Mouse (Mus musculus) regulatory T cell (primary cell): ENCODE results near the gene Plxna4.
"Not testable (repeated sequence)": the region's sequence is repeated elsewhere in the genome, so short reads cannot be mapped to it uniquely, and the experiment has no call there.

Experiments
- in situ Hi-C: fragments of 300-600 bp; cut with MboI, MseI; formaldehyde crosslinking; loops from one replicate; pipeline ENCODE4 v1.15.1; 2025; ENCODE audit warnings: high pct_unique_total_duplicates

Plxna4 gene

GRCm38 (mm10) chr6:32544021-32544420 is 44.0 kb downstream of the Plxna4 start:
- in situ Hi-C loops: no loop called here

DNA sequence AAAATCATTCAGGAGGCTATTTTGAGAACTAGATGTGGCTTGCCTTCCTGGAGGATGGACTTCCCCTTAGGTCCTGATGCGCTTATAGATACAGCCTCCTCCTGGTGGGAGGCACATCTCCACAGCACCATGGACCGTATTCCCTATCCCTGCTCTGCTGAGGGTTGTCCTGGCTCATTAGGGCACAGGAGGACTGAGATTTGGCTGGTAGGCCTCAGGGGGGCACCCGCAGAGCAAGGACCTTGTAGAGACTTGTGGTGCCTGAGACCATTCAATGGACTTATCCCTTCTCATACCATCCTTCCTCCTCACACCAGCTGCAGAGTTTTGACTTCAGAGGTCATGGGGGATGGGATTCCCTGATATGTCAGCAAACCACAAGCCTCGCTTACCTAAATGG is 47.8 kb downstream of the Plxna4 start:
- in situ Hi-C loops: no loop called here

GRCm38 (mm10) chr6:32533962-32534740 is 53.8 kb downstream of the Plxna4 start:
- in situ Hi-C loops: no loop called here

DNA sequence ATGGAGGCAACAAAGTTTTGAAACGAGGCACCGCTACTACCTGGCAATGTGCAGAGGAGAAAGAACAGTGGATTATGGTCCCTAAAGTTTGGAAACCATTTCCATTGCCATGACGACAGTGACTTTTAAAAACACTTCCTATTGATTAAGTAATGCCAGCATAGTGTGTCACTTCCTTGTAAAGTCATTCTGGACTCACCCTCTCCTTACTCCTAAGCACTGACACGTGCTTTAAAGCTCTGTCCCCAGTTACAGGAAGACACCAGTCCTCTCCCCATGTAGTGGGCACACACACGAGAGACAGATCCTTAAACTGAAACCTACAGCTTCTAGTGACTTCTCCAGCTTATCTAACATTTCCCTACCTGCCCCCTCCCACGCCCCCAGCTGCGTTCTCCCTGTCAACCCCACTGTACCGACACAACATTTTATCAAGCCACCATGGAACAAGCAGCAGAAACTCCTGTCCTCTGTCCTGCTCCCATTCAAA is 59.9 kb downstream of the Plxna4 start:
- in situ Hi-C loops: no loop called here

GRCm38 (mm10) chr6:32527518-32527917 is 60.5 kb downstream of the Plxna4 start:
- in situ Hi-C loops: no loop called here

DNA sequence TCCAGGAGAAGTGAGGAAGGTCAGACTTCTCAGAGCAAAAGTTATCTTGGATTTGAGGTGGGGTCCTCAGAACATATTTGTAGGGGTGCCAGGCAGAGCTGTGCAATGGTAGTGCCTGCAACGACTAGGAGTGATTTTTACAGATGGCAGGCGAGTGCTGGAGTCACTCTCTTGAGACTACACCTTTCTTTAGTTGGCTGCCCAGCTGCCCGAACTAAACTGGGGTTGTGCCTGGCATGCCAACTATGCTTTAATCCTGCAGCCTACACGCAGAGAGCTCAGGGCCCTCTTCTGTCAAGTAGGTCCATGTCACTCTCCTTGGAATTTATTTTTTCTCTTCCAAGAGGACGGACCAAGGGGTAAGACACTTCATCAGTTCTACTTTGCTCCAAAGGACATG is 61.2 kb downstream of the Plxna4 start:
- in situ Hi-C loops: no loop called here

DNA sequence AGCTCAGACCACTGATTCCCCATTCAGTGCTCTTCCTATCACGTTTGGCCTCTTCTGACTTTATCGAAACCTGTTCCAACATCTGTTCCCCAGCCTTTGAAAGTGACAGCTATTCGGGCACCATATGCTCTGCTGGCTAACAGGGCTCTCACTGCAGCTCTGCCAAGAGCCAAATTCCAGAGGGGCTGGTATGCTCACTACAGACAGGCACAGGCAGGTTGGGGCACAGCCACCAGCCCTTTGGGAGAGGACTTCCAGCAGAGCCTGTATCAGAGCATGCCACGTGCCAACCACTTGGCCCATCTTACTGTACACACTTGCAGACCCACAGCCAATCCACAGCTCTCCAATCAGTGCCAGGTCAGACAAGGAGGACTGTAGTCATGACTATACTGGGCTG is 67.9 kb downstream of the Plxna4 start:
- in situ Hi-C loops: no loop called here

- in situ Hi-C loops: no loop called here
These were observed 69.4 kb downstream of the Plxna4 start for GRCm38 (mm10) chr6:32518617-32519016.

DNA sequence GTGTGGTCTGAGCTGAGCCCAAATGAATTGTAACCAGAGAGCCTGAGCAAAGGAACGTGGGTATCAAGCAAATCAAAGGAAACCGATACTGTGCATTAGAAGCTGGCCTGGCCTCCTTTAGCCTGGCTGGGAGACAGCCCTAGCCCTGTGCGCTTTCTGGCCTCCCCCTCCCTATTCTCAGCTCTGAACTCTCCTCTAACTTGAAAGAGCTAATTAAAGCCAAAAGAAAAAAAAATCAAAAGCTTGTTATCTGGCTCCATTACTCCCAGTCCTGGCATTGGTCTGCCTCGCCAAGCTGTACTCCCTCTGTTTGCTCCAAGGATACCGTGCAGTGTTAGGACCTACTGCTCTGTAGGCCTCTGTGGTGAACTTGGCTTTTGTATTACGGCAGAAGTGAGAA is 73.9 kb downstream of the Plxna4 start:
- in situ Hi-C loops: no loop called here

DNA sequence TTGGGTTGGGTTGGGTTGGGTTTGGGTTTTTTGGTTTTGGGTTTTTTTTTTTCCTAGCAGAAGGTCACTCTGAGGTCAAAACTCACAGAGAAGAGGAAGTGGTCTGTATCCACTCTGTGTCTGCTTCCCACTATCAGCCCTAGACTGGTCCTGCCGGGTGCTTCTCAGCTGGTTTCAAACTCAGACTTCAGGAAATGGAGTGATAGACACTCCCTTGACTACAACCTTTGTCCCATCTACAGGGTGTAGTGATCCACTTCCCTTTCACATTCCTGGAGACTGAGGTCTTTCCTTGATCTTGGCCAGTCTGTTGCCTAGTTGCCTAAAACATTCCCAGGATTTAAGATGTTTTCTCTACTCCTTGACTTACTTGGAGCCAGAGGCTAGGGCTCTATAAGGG is 76.0 kb downstream of the Plxna4 start:
- in situ Hi-C loops: no loop called here

- in situ Hi-C loops: no loop called here
These were observed 77.1 kb downstream of the Plxna4 start for GRCm38 (mm10) chr6:32510924-32511323.

- in situ Hi-C loops: no loop called here
These were observed 77.5 kb downstream of the Plxna4 start for GRCm38 (mm10) chr6:32510491-32510890.

GRCm38 (mm10) chr6:32509046-32509445 is 78.9 kb downstream of the Plxna4 start:
- in situ Hi-C loops: no loop called here

DNA sequence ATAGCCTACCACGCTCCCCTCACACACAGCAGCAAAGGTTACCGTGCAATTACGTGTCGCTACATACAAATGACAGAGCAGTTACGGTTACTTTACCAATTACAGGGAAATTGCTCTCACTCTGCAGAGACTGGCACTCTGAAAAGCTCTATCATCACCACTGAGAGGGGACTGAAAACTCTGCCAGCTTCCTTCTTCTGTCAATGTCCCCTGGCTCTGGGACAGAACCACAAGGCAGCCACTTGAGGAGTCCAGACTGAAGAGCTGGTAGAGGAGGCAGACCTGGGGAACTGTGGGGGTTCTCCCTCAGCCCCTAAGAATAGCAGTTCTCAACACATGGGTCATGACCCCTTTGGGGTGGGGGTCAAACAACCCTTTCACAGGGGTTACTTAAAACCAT is 83.0 kb downstream of the Plxna4 start:
- in situ Hi-C loops: no loop called here

GRCm38 (mm10) chr6:32501186-32501585 is 86.8 kb downstream of the Plxna4 start:
- in situ Hi-C loops: not testable (repeated sequence)

DNA sequence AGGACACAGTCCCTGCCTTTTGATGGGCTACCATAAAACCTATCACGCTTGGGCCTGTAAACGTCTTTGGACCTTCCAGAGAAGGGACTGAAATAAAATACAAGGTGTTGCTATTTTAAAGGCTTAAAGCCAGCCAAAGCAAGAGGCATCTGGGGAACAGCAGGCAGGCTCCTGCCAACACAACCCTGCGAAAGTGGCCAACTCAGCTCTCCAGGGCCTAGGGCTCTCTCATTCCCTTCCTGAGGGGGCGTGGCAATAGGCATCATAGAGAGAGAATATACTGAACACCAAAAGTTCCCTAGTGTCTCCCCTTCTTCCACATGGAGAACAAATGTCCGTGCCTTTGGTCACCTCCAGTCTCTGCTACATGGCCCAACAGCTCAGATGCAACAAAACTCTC is 89.9 kb downstream of the Plxna4 start:
- in situ Hi-C loops: no loop called here

DNA sequence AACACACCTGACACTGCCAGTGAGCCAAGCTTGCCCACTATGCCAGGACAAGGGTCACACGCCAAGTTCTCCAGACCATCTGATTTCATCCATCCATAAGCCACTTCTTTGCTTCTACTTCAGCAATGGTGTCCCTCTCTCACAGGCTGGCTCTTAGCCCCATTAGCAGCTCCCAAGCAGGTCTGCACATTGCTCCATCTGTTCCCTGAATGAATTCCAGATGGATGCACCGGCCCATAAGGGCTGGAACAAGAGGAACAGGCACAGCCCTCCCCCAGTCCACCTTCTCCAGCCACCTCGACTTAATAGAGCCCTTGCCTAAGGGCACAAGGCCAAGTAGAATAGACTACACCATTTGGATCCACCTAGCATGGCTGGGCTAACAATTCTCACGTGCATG is 91.9 kb downstream of the Plxna4 start:
- in situ Hi-C loops: no loop called here

GRCm38 (mm10) chr6:32495532-32495931 is 92.5 kb downstream of the Plxna4 start:
- in situ Hi-C loops: no loop called here

- in situ Hi-C loops: no loop called here
These were observed 94.4 kb downstream of the Plxna4 start for GRCm38 (mm10) chr6:32493557-32493956.

DNA sequence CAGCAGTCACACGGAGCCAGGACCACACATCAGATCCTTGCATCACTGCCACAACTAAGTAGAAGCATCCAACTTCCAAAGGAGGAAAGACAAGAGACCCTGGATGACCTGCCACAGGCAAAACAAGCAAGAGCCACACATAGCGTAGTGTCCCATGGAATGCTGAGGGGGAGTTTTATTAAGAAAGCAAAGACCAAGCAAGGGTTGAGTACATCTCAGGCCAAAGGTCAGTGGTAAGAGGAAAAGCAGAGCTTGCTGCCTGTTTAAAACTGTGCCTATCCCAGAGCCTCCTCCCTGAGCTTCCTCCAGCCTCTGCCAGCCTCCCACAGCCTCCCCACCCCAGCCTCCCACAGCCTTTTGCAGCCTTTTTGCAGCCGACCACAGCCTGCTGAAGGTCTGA is 100.9 kb downstream of the Plxna4 start:
- in situ Hi-C loops: no loop called here

GRCm38 (mm10) chr6:32482469-32482868 is 105.5 kb downstream of the Plxna4 start:
- in situ Hi-C loops: no loop called here

- in situ Hi-C loops: no loop called here
These were observed 107.3 kb downstream of the Plxna4 start for GRCm38 (mm10) chr6:32480741-32481140.

GRCm38 (mm10) chr6:32479765-32480164 is 108.2 kb downstream of the Plxna4 start:
- in situ Hi-C loops: no loop called here
